Mouse (Mus musculus) ES-Bruce4 (cell line): Measurements from ENCODE around the gene Trim52. TPM values are rescaled to one million over a fixed set of nuclear protein-coding genes. Genes with fewer than 3 reads are reported as not detected.
"Not testable (repeated sequence)": the region's sequence is repeated elsewhere in the genome, so short reads cannot be mapped to it uniquely, and the experiment has no call there.

Experiments
- H3K27ac ChIP-seq: 2 replicates; pipeline ENCODE4 v1.5.1; 2012; ENCODE audit warnings: low read length, inconsistent platforms; ENCODE audit not compliant: insufficient read depth
- H3K27me3 ChIP-seq: 2 replicates; pipeline ENCODE4 v1.6.1; 2012; ENCODE audit warnings: mild to moderate bottlenecking, low read length, inconsistent platforms; ENCODE audit not compliant: control insufficient read depth, poor library complexity, insufficient read depth, severe bottlenecking
- H3K36me3 ChIP-seq: 2 replicates; pipeline ENCODE4 v1.6.1; 2012; ENCODE audit warnings: inconsistent platforms, mild to moderate bottlenecking, low read length, moderate library complexity; ENCODE audit not compliant: control insufficient read depth, poor library complexity, insufficient read depth, severe bottlenecking
- H3K4me1 ChIP-seq: one replicate; pipeline ENCODE4 v1.8.1; 2011; ENCODE audit warnings: low read length; ENCODE audit not compliant: control insufficient read depth, insufficient read depth
- H3K4me3 ChIP-seq: 2 replicates; pipeline ENCODE4 v1.5.1; 2011; ENCODE audit warnings: low read depth, mild to moderate bottlenecking, low read length
- H3K9ac ChIP-seq: 2 replicates; pipeline ENCODE4 v1.6.1; 2012; ENCODE audit warnings: low read depth, mild to moderate bottlenecking, inconsistent platforms; ENCODE audit not compliant: poor library complexity, severe bottlenecking
- H3K9me3 ChIP-seq: replicated peaks from 2 replicates; pipeline ENCODE4 v1.6.1; 2012; ENCODE audit warnings: mild to moderate bottlenecking, low read length, inconsistent platforms; ENCODE audit not compliant: control insufficient read depth, poor library complexity, insufficient read depth, severe bottlenecking
- CTCF ChIP-seq: IDR thresholded peaks from one replicate; pipeline ENCODE4 v1.8.1; 2011; ENCODE audit warnings: low read depth, low read length
- EP300 ChIP-seq: IDR thresholded peaks from 2 replicates; pipeline ENCODE4 v1.6.1; 2011; ENCODE audit warnings: low read depth, low read length; ENCODE audit not compliant: insufficient read depth
- POLR2A ChIP-seq: IDR thresholded peaks from one replicate; pipeline ENCODE4 v1.8.1; 2011; ENCODE audit warnings: low read length; ENCODE audit not compliant: insufficient read depth
- polyA plus RNA-seq: library from polyadenylated mRNA; stranded (reverse); fragments of >200 nt; gene quantifications from 2 replicates; pipeline ENCODE4 v1.2.4, GENCODE M21; 2011; ENCODE audit warnings: low read depth; ENCODE audit not compliant: missing spikeins, insufficient read depth, insufficient read length

Gene Trim52
- polyA plus RNA-seq, 1 experiment, result 0.90 TPM

DNA sequence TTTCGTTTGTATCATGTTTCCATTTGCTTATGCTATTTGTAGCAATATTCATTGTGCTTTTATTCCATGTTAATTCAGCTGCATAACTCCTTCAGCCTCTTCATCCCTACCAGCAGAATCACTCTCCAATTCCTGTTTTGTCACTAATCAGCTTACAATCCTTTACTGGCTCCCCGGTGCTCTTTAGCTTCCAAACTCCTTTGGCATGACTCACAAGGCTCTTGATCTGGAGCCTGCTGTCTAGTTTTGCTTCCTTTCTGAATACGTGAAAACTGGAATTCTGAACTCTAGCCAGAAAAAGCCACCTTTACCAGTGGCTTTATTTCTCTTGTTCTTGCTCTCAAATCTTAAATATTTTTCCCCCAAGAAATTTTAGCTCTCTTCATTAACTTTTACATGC, 56.3 kb downstream of the Trim52 start:
- H3K36me3 ChIP-seq, result no peaks in the 10 kb centered on the region
- no peak overlapping the region for H3K9ac ChIP-seq
- TF ChIP-seq EP300, result no peak
- TF ChIP-seq CTCF, result no peak
- TF ChIP-seq POLR2A, result no peak
- H3K27me3 ChIP-seq, result no peaks in the 10 kb centered on the region
- no peak overlapping the region for H3K4me3 ChIP-seq
- H3K27ac ChIP-seq, result no peak overlapping the region
- H3K4me1 ChIP-seq, result no peaks in the 10 kb centered on the region
- H3K9me3 ChIP-seq, result no peaks in the 10 kb centered on the region

DNA sequence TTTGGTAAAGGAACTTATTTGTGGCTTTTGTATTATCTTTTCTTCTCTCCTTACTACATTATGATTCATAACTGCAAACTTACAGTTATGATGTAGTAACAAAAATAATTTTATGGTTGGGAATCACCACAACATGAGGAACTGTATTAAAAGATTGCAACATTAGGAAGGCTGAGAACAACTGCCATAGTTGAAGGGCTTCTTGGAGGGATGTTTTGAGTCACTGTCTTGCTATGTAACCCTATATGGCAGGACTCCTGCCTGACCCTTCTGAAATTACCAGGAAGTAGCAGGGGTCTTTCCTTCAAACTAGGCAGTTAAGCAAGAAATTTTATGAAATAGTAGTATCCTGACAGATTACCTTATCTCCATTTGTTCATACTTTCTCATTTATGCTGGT, 57.2 kb downstream of the Trim52 start:
- no peak overlapping the region for H3K27ac ChIP-seq
- H3K9ac ChIP-seq, result no peak overlapping the region
- H3K4me1 ChIP-seq, result no peaks in the 10 kb centered on the region
- no peak overlapping the region for H3K4me3 ChIP-seq
- H3K36me3 ChIP-seq, result no peaks in the 10 kb centered on the region
- no peaks in the 10 kb centered on the region for H3K9me3 ChIP-seq
- H3K27me3 ChIP-seq, result no peaks in the 10 kb centered on the region
- no peak for TF ChIP-seq EP300
- TF ChIP-seq POLR2A, result no peak
- no peak for TF ChIP-seq CTCF

DNA sequence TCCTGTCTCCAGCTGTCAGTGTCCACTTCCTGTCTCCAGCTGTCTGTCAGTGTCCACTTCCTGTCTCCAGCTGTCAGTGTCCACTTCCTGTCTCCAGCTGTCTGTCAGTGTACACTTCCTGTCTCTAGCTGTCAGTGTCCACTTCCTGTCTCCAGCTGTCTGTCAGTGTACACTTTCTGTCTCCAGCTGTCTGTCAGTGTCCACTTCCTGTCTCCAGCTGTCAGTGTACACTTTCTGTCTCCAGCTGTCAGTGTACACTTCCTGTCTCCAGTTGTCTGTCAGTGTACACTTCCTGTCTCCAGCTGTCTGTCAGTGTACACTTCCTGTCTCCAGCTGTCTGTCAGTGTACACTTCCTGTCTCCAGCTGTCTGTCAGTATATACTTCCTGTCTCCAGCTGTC, 57.9 kb downstream of the Trim52 start:
- H3K36me3 ChIP-seq, H3K9ac ChIP-seq, H3K27me3 ChIP-seq, H3K27ac ChIP-seq, H3K4me1 ChIP-seq, H3K9me3 ChIP-seq, H3K4me3 ChIP-seq: not testable (repeated sequence)

DNA sequence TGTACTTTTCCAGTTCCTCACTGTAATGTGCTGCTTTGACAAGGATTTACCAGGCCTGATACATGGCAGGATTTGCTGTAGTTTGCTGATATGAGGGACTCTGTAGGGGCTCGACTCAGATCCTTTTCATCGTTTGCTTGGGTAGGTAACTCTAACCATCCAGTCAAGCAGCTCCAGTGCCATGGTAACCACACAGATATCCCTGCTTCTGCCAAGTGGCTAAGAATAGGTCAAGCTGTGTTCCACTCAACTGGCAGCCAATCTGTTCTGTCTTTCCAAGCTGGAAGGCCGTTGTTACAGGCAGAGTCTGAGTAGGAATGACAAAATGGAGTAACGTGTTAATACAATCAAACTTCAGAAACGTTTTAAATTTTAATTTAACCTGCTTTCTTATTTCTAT, 70.9 kb downstream of the Trim52 start:
- Histone ChIP-seq H3K9me3 (no peaks in the 10 kb centered on the region), H3K4me1 (no peaks in the 10 kb centered on the region), H3K27ac (no peak overlapping the region), H3K4me3 (no peak overlapping the region), H3K36me3 (no peaks in the 10 kb centered on the region), H3K9ac (no peak overlapping the region), H3K27me3 (no peaks in the 10 kb centered on the region)
- TF ChIP-seq CTCF, result no peak

DNA sequence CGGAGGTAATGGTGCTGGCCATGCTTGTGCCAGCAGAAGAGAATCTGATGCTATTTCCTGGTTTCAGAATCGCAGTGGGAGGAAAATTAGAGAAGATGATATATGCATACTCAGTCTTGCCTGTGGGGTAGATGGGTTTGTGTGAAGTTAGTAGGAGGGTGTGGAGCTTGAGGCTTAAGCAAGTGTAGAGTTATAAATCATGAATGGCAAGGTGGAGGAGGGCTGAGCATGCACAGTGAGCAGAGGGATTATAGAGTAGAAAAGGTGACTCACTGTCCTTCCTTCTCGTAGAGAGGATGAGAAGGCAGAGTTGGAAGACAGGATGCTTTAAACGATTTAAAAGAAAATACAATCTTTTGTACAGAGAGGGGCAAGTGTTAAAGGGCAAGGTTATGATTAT, 72.2 kb downstream of the Trim52 start:
- no peaks in the 10 kb centered on the region for H3K4me1 ChIP-seq
- H3K27me3 ChIP-seq, result no peaks in the 10 kb centered on the region; the same call in 1 of the 2 replicates
- H3K27ac ChIP-seq, result no peak overlapping the region
- no peaks in the 10 kb centered on the region for H3K9me3 ChIP-seq
- H3K4me3 ChIP-seq, result no peak overlapping the region
- H3K36me3 ChIP-seq, result no peaks in the 10 kb centered on the region
- H3K9ac ChIP-seq, result no peak overlapping the region
- no peak for TF ChIP-seq EP300
- TF ChIP-seq POLR2A, result no peak

DNA sequence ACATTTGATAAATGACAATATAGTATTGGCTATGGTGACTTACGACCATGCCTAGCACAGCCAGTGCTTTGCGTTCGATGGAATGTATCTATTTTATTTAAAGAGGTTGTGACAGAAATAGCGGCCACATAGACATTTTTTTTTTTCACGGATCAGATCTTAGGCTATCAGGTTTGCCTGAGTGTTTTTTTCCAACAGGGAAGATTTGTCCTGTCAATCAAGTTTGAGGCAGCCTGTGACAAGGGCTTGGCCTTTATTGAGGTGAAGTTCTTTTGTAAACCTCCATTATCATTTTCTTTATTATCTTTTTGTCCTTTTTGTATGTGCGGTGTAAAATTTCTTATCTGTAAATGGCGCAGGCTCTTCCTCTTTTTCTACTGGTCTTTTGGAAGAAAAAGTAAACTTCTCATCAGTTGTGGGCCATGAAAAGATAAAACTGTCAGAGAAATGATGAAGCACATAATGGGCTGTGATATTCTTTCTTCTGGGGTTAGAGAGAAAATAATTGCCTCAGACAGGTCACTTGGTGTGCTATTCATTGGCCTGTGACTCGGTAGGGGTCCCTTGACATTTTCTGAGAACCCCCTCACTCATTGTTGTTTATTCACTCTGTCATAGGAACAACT, 73.2 kb downstream of the Trim52 start:
- TF ChIP-seq CTCF (no peak), EP300 (no peak)
- no peaks in the 10 kb centered on the region for H3K9me3 ChIP-seq
- no peak overlapping the region for H3K27ac ChIP-seq
- H3K36me3 ChIP-seq, result no peaks in the 10 kb centered on the region
- no peak overlapping the region for H3K4me3 ChIP-seq
- H3K27me3 ChIP-seq, result no peaks in the 10 kb centered on the region; the same call in 1 of the 2 replicates
- no peaks in the 10 kb centered on the region for H3K4me1 ChIP-seq
- H3K9ac ChIP-seq, result no peak overlapping the region
